Comparison of ENCODE assay signal across 19 mouse cellular contexts in genomic region chr9:27781291-27781993, GRCm38 (mm10). TPM values are rescaled to one million over a fixed set of nuclear protein-coding genes. Genes with fewer than 3 reads are reported as not detected.
A peak's percentile ranks its signal among the peaks of the same experiment; 100 is the strongest.
DNase-seq lines count a peak whose midpoint lies in the region; ATAC-seq and TF ChIP-seq lines count a peak whose summit lies in the region.
"Had no signal": no experiment of that assay in that cellular context is flagged by ENCODE, and none has a peak within 500 bp of the region (broad histone marks: within the 10 kb centered on the region; RNA-seq: fewer than 3 reads in every experiment).

No protein-coding gene starts in this region.

- ATAC-seq in forebrain, embryonic 16.5 days: no peak
- peak; percentile 70 for ATAC-seq in neural tube, embryonic 11.5 days (ENCODE audit: insufficient read depth, low FRiP score, low TSS enrichment)
- ATAC-seq in hindbrain, postnatal 0 days: peak; percentile 51; the same call in 1 of the 2 replicates
- peak; percentile 55 for ATAC-seq in neural tube, embryonic 15.5 days (ENCODE audit: low FRiP score)
- ATAC-seq: intestine, embryonic 15.5 days had no signal

- peak overlapping the region; percentile 59; the same call in 1 of the 2 replicates for H3K27ac ChIP-seq in forebrain, embryonic 10.5 days
- H3K27ac ChIP-seq in forebrain, embryonic 16.5 days (ENCODE audit: low read length): no peak overlapping the region
- peak overlapping the region; percentile 9; the same call in 1 of the 2 replicates for H3K27ac ChIP-seq in neural tube, embryonic 11.5 days (ENCODE audit: low read depth, low read length)
- no peak overlapping the region for H3K27ac ChIP-seq in hindbrain, postnatal 0 days
- H3K27ac ChIP-seq in neural tube, embryonic 15.5 days (replicated peaks): no peak overlapping the region
- H3K27ac ChIP-seq: heart, embryonic 10.5 days; intestine, embryonic 15.5 days; limb, embryonic 10.5 days had no signal

- TF ChIP-seq CTCF in hindbrain, postnatal 0 days (IDR thresholded peaks at IDR 0.05; ENCODE audit: low read depth): no peak

- H3K9ac ChIP-seq in forebrain, embryonic 16.5 days (replicated peaks; ENCODE audit: low read depth, low read length): no peak overlapping the region
- H3K9ac ChIP-seq in neural tube, embryonic 11.5 days (ENCODE audit: low read length): no peak overlapping the region
- H3K9ac ChIP-seq in hindbrain, postnatal 0 days (replicated peaks; ENCODE audit: low read length): no peak overlapping the region
- no peak overlapping the region for H3K9ac ChIP-seq in neural tube, embryonic 15.5 days (replicated peaks)
- H3K9ac ChIP-seq: intestine, embryonic 15.5 days had no signal

- H3K36me3 ChIP-seq in forebrain, embryonic 10.5 days (replicated peaks): no peaks in the 10 kb centered on the region
- no peaks in the 10 kb centered on the region for H3K36me3 ChIP-seq in forebrain, embryonic 16.5 days (ENCODE audit: control insufficient read depth, insufficient read depth)
- no peaks in the 10 kb centered on the region for H3K36me3 ChIP-seq in neural tube, embryonic 11.5 days (ENCODE audit: control insufficient read depth, insufficient read depth, low read length)
- no peaks in the 10 kb centered on the region for H3K36me3 ChIP-seq in hindbrain, postnatal 0 days (ENCODE audit: insufficient read depth, low read length)
- H3K36me3 ChIP-seq in neural tube, embryonic 15.5 days: no peaks in the 10 kb centered on the region
- H3K36me3 ChIP-seq: heart, embryonic 10.5 days; intestine, embryonic 15.5 days; limb, embryonic 10.5 days had no signal

- no peaks in the 10 kb centered on the region for H3K9me3 ChIP-seq in forebrain, embryonic 10.5 days
- no peaks in the 10 kb centered on the region for H3K9me3 ChIP-seq in forebrain, embryonic 16.5 days (ENCODE audit: control insufficient read depth, low read length)
- H3K9me3 ChIP-seq in neural tube, embryonic 11.5 days (ENCODE audit: control insufficient read depth, low read length): no peaks in the 10 kb centered on the region
- no peaks in the 10 kb centered on the region for H3K9me3 ChIP-seq in hindbrain, postnatal 0 days (ENCODE audit: low read length)
- no peaks in the 10 kb centered on the region for H3K9me3 ChIP-seq in neural tube, embryonic 15.5 days (replicated peaks)
- H3K9me3 ChIP-seq: heart, embryonic 10.5 days; intestine, embryonic 15.5 days; limb, embryonic 10.5 days had no signal

- no peak overlapping the region for H3K4me2 ChIP-seq in forebrain, embryonic 16.5 days (ENCODE audit: low read length)
- no peak overlapping the region for H3K4me2 ChIP-seq in neural tube, embryonic 11.5 days (ENCODE audit: low read depth)
- H3K4me2 ChIP-seq in hindbrain, postnatal 0 days (ENCODE audit: low read depth, low read length): no peak overlapping the region
- H3K4me2 ChIP-seq in neural tube, embryonic 15.5 days: no peak overlapping the region
- H3K4me2 ChIP-seq: intestine, embryonic 15.5 days; liver, embryonic 11.5 days had no signal

- 63% methylated on average over 6 of the region's 6 CpGs for WGBS in forebrain, embryonic 10.5 days
- WGBS in forebrain, embryonic 16.5 days: 65% methylated on average over 6 of the region's 6 CpGs
- 62% methylated on average over 6 of the region's 6 CpGs for WGBS in neural tube, embryonic 11.5 days
- WGBS in hindbrain, postnatal 0 days: 48% methylated on average over 6 of the region's 6 CpGs
- 56% methylated on average over 6 of the region's 6 CpGs for WGBS in neural tube, embryonic 15.5 days

- H3K4me3 ChIP-seq in forebrain, embryonic 10.5 days: no peak overlapping the region
- H3K4me3 ChIP-seq in forebrain, embryonic 16.5 days (replicated peaks; ENCODE audit: low read length): no peak overlapping the region
- no peak overlapping the region for H3K4me3 ChIP-seq in neural tube, embryonic 11.5 days (ENCODE audit: low read depth, low read length)
- no peak overlapping the region for H3K4me3 ChIP-seq in hindbrain, postnatal 0 days (ENCODE audit: low read length)
- H3K4me3 ChIP-seq in neural tube, embryonic 15.5 days (replicated peaks): no peak overlapping the region
- H3K4me3 ChIP-seq: heart, embryonic 10.5 days; intestine, embryonic 15.5 days; limb, embryonic 10.5 days had no signal

- no peaks in the 10 kb centered on the region for H3K27me3 ChIP-seq in forebrain, embryonic 10.5 days (ENCODE audit: poor library complexity, severe bottlenecking)
- no peaks in the 10 kb centered on the region for H3K27me3 ChIP-seq in forebrain, embryonic 16.5 days (replicated peaks; ENCODE audit: control insufficient read depth, insufficient read depth, low read length)
- no peaks in the 10 kb centered on the region for H3K27me3 ChIP-seq in neural tube, embryonic 11.5 days (ENCODE audit: control insufficient read depth, insufficient read depth, low read length)
- no peaks in the 10 kb centered on the region for H3K27me3 ChIP-seq in hindbrain, postnatal 0 days (ENCODE audit: insufficient read depth, low read length)
- no peaks in the 10 kb centered on the region for H3K27me3 ChIP-seq in neural tube, embryonic 15.5 days (replicated peaks)
- H3K27me3 ChIP-seq: intestine, embryonic 15.5 days had no signal

- DNase-seq in forebrain, embryonic 10.5 days (ENCODE audit: extremely low spot score, low spot score): no peak
- no peak for DNase-seq in neural tube, embryonic 11.5 days (ENCODE audit: low spot score)
- DNase-seq in neural tube, embryonic 10.5 days (ENCODE audit: extremely low spot score, low spot score): no peak
- no peak for DNase-seq in hindbrain, postnatal 0 days (ENCODE audit: low spot score)
- no peak for DNase-seq in ovary, postnatal 14 days (ENCODE audit: low spot score)
- DNase-seq in T-cell, adult 2 months (ENCODE audit: low spot score): no peak
- DNase-seq: adrenal gland, postnatal 14 days; cerebellum, adult 18-20 months; gastrocnemius, postnatal 14 days; heart, postnatal 10 days; lung, adult 2 months; lung, postnatal 36 days; thymus, adult 18-20 months had no signal

- H3K4me1 ChIP-seq in forebrain, embryonic 10.5 days: peaks cover 22% of the 10 kb centered on the region
- 0 out of 2 replicates have a peak, but pooled peaks cover 5% of the 10 kb centered on the region for H3K4me1 ChIP-seq in forebrain, embryonic 16.5 days (replicated peaks; ENCODE audit: control insufficient read depth, insufficient read depth, low read length)
- peaks cover 8% of the 10 kb centered on the region; the same call in 1 of the 2 replicates for H3K4me1 ChIP-seq in neural tube, embryonic 11.5 days (ENCODE audit: control insufficient read depth, insufficient read depth, low read length)
- no peaks in the 10 kb centered on the region for H3K4me1 ChIP-seq in hindbrain, postnatal 0 days (ENCODE audit: insufficient read depth, low read length)
- H3K4me1 ChIP-seq in neural tube, embryonic 15.5 days: peaks cover 8% of the 10 kb centered on the region
- H3K4me1 ChIP-seq: heart, embryonic 10.5 days; intestine, embryonic 15.5 days had no signal

RNA-seq across cellular contexts. Expression of gene Opcml, which starts 9.1 kb away (rescaled TPM):
- 1.1 and 1.4 TPM in 2 replicates for polyA plus RNA-seq in forebrain, embryonic 10.5 days (2016; fragmentation: Nextera tagmentation; extraction: Ambion mirVana)
- polyA plus RNA-seq in forebrain, embryonic 16.5 days (2015; fragmentation: Nextera tagmentation; extraction: Ambion mirVana): 66.7 and 88.6 TPM in 2 replicates
- polyA plus RNA-seq in neural tube, embryonic 11.5 days (2014; fragmentation: Nextera tagmentation; extraction: Ambion mirVana): 3.3 and 3.6 TPM in 2 replicates
- total RNA-seq in hindbrain, postnatal 0 days (2014; rRNA removed): 88.2 and 102 TPM in 2 replicates
- 48.3 and 51.3 TPM in 2 replicates for polyA plus RNA-seq in hindbrain, postnatal 0 days (2015; fragmentation: Nextera tagmentation; extraction: Ambion mirVana)
- polyA plus RNA-seq in neural tube, embryonic 15.5 days (2015; fragmentation: Nextera tagmentation; extraction: Ambion mirVana): 40.4 and 49.9 TPM in 2 replicates

Comparison
In these comparisons a context has a peak if more than half of its experiments do, and no peak if none do; other contexts are left out.
1. H3K27ac ChIP-seq: peak in forebrain, embryonic 10.5 days (single experiment) and neural tube, embryonic 11.5 days (single experiment); none in forebrain, embryonic 16.5 days (single experiment), hindbrain, postnatal 0 days (single experiment) and neural tube, embryonic 15.5 days (single experiment).